Mouse (Mus musculus) adrenal gland, postnatal 25 days (tissue): Measurements from ENCODE around the gene Pou5f1. TPM values are rescaled to one million over a fixed set of nuclear protein-coding genes. Genes with fewer than 3 reads are reported as not detected.
"Not testable (repeated sequence)": the region's sequence is repeated elsewhere in the genome, so short reads cannot be mapped to it uniquely, and the experiment has no call there.

Source experiments
- DNase-seq: peaks from one replicate; pipeline ENCODE4 v3.0.0; 2021; ENCODE audit warnings: mixed read lengths
- long read RNA-seq: library from polyadenylated mRNA; stranded (forward); transcript quantifications from one replicate; pipeline ENCODE4 v2.0.0, GENCODE M21; 2021
- total RNA-seq: library from RNA; stranded (reverse); gene quantifications from 2 replicates; pipeline ENCODE4 v1.2.3, GENCODE M21; 2021

Pou5f1 gene
- 0.30 and 0.90 TPM in 2 replicates for total RNA-seq
- long read RNA-seq, result 0 reads

- DNase-seq, result no peak
Observed at GRCm38 (mm10) chr17:35505776-35506175, at the start of gene Pou5f1. Gene Pou5f1 (plus strand): TSS chr17:35506018.

- DNase-seq, result not testable (repeated sequence)
Observed at GRCm38 (mm10) chr17:35458247-35458646, 47.6 kb upstream of the Pou5f1 start.

GRCm38 (mm10) chr17:35460513-35461341 is 45.1 kb upstream of the Pou5f1 start:
- not testable (repeated sequence) for DNase-seq

- DNase-seq, result not testable (repeated sequence)
Observed at GRCm38 (mm10) chr17:35465651-35466050, 40.2 kb upstream of the Pou5f1 start.

- not testable (repeated sequence) for DNase-seq
Observed at GRCm38 (mm10) chr17:35468936-35469335, 36.9 kb upstream of the Pou5f1 start.

- peak; percentile 2 for DNase-seq
Observed at GRCm38 (mm10) chr17:35469842-35470751, 35.7 kb upstream of the Pou5f1 start, which contains the start of gene H2-Q10. Gene H2-Q10 (plus strand): TSS chr17:35470089.

- peak; percentile 71 for DNase-seq
Observed at GRCm38 (mm10) chr17:35484066-35484465, 21.8 kb upstream of the Pou5f1 start.

GRCm38 (mm10) chr17:35485702-35486101 is 20.1 kb upstream of the Pou5f1 start:
- no peak for DNase-seq

- DNase-seq, result no peak
Observed at GRCm38 (mm10) chr17:35486726-35487125, 19.1 kb upstream of the Pou5f1 start.

- DNase-seq, result no peak
Observed at GRCm38 (mm10) chr17:35488041-35488440, 17.8 kb upstream of the Pou5f1 start.

GRCm38 (mm10) chr17:35490320-35490719 is 15.5 kb upstream of the Pou5f1 start:
- DNase-seq, result no peak

GRCm38 (mm10) chr17:35497124-35497523 is 8.7 kb upstream of the Pou5f1 start:
- no peak for DNase-seq

GRCm38 (mm10) chr17:35502226-35502625 is 3.6 kb upstream of the Pou5f1 start:
- no peak for DNase-seq

GRCm38 (mm10) chr17:35502762-35503161 is 3.1 kb upstream of the Pou5f1 start:
- no peak for DNase-seq

- DNase-seq, result no peak
Observed at GRCm38 (mm10) chr17:35503849-35504248, 2.0 kb upstream of the Pou5f1 start.

GRCm38 (mm10) chr17:35504628-35505481 is 963 bp upstream of the Pou5f1 start:
- DNase-seq, result no peak

GRCm38 (mm10) chr17:35506881-35507280 is 1.1 kb downstream of the Pou5f1 start:
- DNase-seq, result no peak

GRCm38 (mm10) chr17:35507556-35508260 is 1.9 kb downstream of the Pou5f1 start:
- no peak for DNase-seq

- not testable (repeated sequence) for DNase-seq
Observed at GRCm38 (mm10) chr17:35508279-35508678, 2.5 kb downstream of the Pou5f1 start.

- DNase-seq, result no peak
Observed at GRCm38 (mm10) chr17:35509284-35509683, 3.5 kb downstream of the Pou5f1 start.
